Mouse (Mus musculus) hindbrain, postnatal 0 days (tissue): Measurements from ENCODE around the gene Adamts20. TPM values are rescaled to one million over a fixed set of nuclear protein-coding genes. Genes with fewer than 3 reads are reported as not detected.

Source experiments
- ATAC-seq: fragments of 200-750 bp; cut with Nextera tagmentation; 2 replicates; pipeline ENCODE4 v1.8.0; 2017; ENCODE audit warnings: mild to moderate bottlenecking, moderate TSS enrichment, moderate library complexity
- DNase-seq: peaks from one replicate; pipeline ENCODE4 v3.0.0-alpha.2; 2015; ENCODE audit warnings: low spot score
- H3K27ac ChIP-seq: fragments of 300-500 bp; sonication (generic); 2 replicates; pipeline ENCODE4 v1.5.1; 2014; ENCODE audit warnings: mild to moderate bottlenecking
- H3K27me3 ChIP-seq: fragments of 300-500 bp; sonication (generic); 2 replicates; pipeline ENCODE4 v1.6.1; 2014; ENCODE audit warnings: low read length, mixed read lengths; ENCODE audit not compliant: insufficient read depth
- H3K36me3 ChIP-seq: fragments of 300-500 bp; sonication (generic); 2 replicates; pipeline ENCODE4 v1.6.1; 2014; ENCODE audit warnings: low read length, mixed read lengths; ENCODE audit not compliant: insufficient read depth
- H3K4me1 ChIP-seq: fragments of 300-500 bp; sonication (generic); 2 replicates; pipeline ENCODE4 v1.6.1; 2014; ENCODE audit warnings: antibody characterized with exemption, low read length, mixed read lengths; ENCODE audit not compliant: insufficient read depth
- H3K4me2 ChIP-seq: fragments of 300-500 bp; sonication (generic); 2 replicates; pipeline ENCODE4 v1.6.1; 2014; ENCODE audit warnings: low read depth, mild to moderate bottlenecking, low read length, moderate library complexity, mixed read lengths
- H3K4me3 ChIP-seq: fragments of 300-500 bp; sonication (generic); 2 replicates; pipeline ENCODE4 v1.5.1; 2014; ENCODE audit warnings: low read length
- H3K9ac ChIP-seq: fragments of 300-500 bp; sonication (generic); replicated peaks from 2 replicates; pipeline ENCODE4 v1.6.1; 2014; ENCODE audit warnings: mild to moderate bottlenecking, low read length, moderate library complexity, mixed read lengths
- H3K9me3 ChIP-seq: fragments of 300-500 bp; sonication (generic); 2 replicates; pipeline ENCODE4 v1.6.1; 2016; ENCODE audit warnings: low read length, mixed read lengths
- CTCF ChIP-seq: IDR thresholded peaks from 2 replicates; pipeline ENCODE4 v1.5.1; 2016; ENCODE audit warnings: antibody characterized with exemption, control low read depth, low read depth
- WGBS: fragments of 180-500 bp; shearing (Covaris S2); extraction: QIAGEN DNeasy Blood & Tissue Kit; methylation state at CpG from one replicate; pipeline ENCODE4 v1.1.7; 2014; 5-methylcytosine and 5-hydroxymethylcytosine counted together
- polyA plus RNA-seq: library from polyadenylated mRNA; unstranded; fragments of >200 nt; fragmentation: Nextera tagmentation; extraction: Ambion mirVana; gene quantifications from 2 replicates; pipeline ENCODE4 v1.2.1, GENCODE M21; 2015
- total RNA-seq: library from RNA; depleted of rRNA; stranded (reverse); fragments of >200 nt; gene quantifications from 2 replicates; pipeline ENCODE4 v1.2.3, GENCODE M21; 2014

Adamts20 gene
- total and polyA plus RNA-seq, 2 experiments from 2014 or later = 3.4 to 10.6 TPM

DNA sequence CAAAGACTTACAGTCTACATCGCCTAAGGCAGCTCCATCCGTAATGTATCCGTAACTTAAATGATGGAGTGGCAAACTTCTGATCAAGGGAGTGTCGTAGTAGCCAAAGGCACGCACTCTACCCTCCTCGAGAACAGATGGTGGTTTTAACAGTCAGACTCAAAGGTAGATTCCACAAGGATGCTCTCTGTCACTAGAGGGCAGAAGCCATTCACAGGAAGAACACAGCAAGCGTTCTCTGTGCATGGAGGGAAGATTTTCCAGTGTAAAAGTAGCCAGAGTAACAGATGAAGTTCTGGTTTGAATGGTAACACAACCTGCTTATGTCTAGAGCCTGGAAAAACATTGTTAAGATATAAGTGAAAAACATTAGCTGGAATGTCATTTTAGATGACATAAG lies 92.7 kb downstream of the Adamts20 start:
- ATAC-seq (no peak), DNase-seq (peak; percentile 41)
- H3K36me3 ChIP-seq = no peaks in the 10 kb centered on the region
- no peak overlapping the region for H3K4me2 ChIP-seq
- no peak overlapping the region for H3K27ac ChIP-seq
- H3K9ac ChIP-seq = no peak overlapping the region
- WGBS = 74% methylated on average over 7 of the region's 7 CpGs
- H3K9me3 ChIP-seq = no peaks in the 10 kb centered on the region
- peak; percentile 68 for TF ChIP-seq CTCF
- H3K4me3 ChIP-seq = no peak overlapping the region
- H3K4me1 ChIP-seq = no peaks in the 10 kb centered on the region
- H3K27me3 ChIP-seq = no peaks in the 10 kb centered on the region

DNA sequence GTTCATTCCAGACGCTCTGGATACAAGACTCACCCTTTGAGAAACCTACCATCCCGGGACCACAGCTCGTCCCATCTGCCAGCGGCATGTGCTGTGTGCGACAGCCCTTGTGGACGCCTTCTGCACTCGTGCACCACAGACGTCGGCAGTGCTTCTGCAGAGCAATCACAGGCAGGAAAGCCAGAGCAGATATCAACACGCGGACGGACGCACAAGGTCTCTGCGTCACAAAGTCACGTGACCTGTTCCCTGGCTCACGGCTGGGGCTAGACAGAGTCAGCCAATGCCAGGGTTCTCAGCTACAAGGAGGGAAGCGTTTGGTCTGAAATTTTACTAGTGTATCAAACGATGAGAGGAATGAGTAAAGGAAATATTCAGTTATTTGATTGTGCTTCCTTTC lies 116.2 kb downstream of the Adamts20 start:
- no peak overlapping the region for H3K27ac ChIP-seq
- DNase-seq = no peak
- WGBS = 90% methylated on average over 18 of the region's 18 CpGs

DNA sequence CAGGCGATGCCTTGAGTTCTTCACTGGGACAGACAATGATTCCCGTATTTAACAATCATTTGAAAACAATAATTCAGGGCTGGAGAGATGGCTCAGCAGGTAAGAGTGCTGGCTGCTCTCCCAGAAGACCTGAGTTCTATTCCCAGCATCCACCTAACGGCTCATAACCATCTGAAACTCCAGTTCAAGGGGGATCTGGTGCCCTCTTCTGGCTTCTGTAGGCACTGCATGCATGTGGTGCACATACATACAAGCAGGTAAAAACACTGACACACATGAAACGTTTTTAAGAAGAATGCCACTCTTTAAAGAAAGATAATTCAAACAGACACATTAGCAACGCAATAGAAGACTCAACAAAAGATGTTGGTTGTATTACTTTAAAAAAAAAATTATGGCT lies 120.9 kb downstream of the Adamts20 start:
- peaks cover 13% of the 10 kb centered on the region; the same call in 1 of the 2 replicates for H3K36me3 ChIP-seq
- no peaks in the 10 kb centered on the region for H3K4me1 ChIP-seq
- 88% methylated on average over 5 of the region's 5 CpGs for WGBS
- H3K9ac ChIP-seq = no peak overlapping the region
- no peak overlapping the region for H3K27ac ChIP-seq
- H3K27me3 ChIP-seq = no peaks in the 10 kb centered on the region
- no peak overlapping the region for H3K4me3 ChIP-seq
- no peak for ATAC-seq
- TF ChIP-seq CTCF = peak; percentile 23; the same call in 1 of the 2 replicates
- no peaks in the 10 kb centered on the region for H3K9me3 ChIP-seq
- H3K4me2 ChIP-seq = no peak overlapping the region
- no peak for DNase-seq

More for the DNA sequence above, 116.2 kb downstream of the Adamts20 start:
- Histone ChIP-seq H3K4me1 (no peaks in the 10 kb centered on the region), H3K4me2 (no peak overlapping the region), H3K36me3 (peaks cover 8% of the 10 kb centered on the region; the same call in 1 of the 2 replicates), H3K9ac (no peak overlapping the region), H3K27me3 (no peaks in the 10 kb centered on the region), H3K9me3 (no peaks in the 10 kb centered on the region), H3K4me3 (no peak overlapping the region)
- ATAC-seq = no peak
- no peak for TF ChIP-seq CTCF

DNA sequence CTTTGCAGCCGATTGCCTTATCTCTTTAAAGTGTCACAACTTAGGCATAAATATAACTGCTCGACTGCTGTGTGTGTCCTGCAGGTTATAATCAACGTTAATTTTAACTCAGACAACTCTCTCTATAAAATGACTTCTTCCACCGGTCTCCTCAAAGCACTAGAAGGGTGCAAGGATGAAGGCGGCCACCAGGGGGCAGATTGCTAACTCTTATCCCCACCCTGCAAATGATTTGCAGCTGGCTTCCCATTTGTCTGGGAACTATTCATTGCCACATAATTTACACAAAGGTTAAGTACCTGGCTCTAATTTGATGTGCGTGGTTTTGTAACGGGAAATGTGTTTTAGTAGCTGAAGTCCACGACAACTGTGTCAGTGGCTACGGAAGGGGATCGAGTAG lies 122.9 kb downstream of the Adamts20 start:
- Histone ChIP-seq H3K4me2 (no peak overlapping the region), H3K4me1 (no peaks in the 10 kb centered on the region), H3K27ac (no peak overlapping the region), H3K9ac (no peak overlapping the region), H3K36me3 (peaks cover 13% of the 10 kb centered on the region; the same call in 1 of the 2 replicates), H3K9me3 (no peaks in the 10 kb centered on the region), H3K4me3 (no peak overlapping the region), H3K27me3 (no peaks in the 10 kb centered on the region)
- peak; percentile 46 for DNase-seq
- no peak for ATAC-seq
- TF ChIP-seq CTCF = peak; percentile 78
- 64% methylated on average over 10 of the region's 10 CpGs for WGBS

DNA sequence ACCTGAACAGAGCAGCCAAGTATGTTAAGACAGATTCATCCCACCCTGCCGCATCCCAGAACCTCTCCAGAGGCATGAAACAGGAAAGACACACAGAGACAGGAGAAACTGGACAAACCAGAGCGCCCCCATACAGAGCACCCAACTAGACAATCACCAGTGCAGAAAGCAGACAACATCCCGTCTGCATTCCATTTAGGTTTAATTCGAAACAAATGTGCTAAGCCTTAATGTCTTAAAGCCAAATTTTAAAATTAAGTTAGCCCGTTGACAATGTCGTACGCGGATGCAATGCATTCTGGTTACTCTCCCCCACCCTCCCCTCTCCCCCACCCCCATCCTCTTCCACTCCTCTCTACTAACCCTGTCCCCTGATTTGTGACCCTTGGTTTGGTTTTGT lies 126.2 kb downstream of the Adamts20 start:
- Histone ChIP-seq H3K27me3 (no peaks in the 10 kb centered on the region), H3K4me2 (no peak overlapping the region), H3K4me3 (no peak overlapping the region), H3K4me1 (no peaks in the 10 kb centered on the region), H3K9me3 (no peaks in the 10 kb centered on the region), H3K9ac (no peak overlapping the region), H3K36me3 (peaks cover 4% of the 10 kb centered on the region; the same call in 1 of the 2 replicates), H3K27ac (no peak overlapping the region)
- WGBS = 93% methylated on average over 8 of the region's 8 CpGs
- no peak for TF ChIP-seq CTCF
- no peak for DNase-seq
- ATAC-seq = no peak

DNA sequence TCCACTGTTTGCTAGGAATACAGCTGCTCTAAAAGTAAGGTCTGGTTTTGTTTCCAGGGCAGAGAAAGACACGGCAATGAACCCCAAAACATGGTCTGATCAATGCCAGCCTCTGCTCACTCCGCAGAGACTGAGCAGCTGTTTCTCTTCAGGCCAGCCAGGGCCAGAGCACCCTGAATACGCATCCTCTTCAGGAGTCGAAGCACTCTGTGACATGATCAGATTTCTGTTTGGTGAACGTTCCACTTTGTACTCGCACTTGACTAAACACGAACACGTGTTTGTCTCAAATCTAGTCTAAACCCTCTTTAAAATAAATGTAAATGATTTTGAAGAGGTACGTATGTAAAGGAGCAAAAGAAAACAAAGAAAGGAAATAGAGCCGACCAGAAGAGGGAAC lies 130.6 kb downstream of the Adamts20 start:
- Histone ChIP-seq H3K36me3 (no peaks in the 10 kb centered on the region), H3K27me3 (no peaks in the 10 kb centered on the region), H3K4me3 (no peak overlapping the region), H3K9ac (no peak overlapping the region), H3K27ac (no peak overlapping the region), H3K9me3 (no peaks in the 10 kb centered on the region), H3K4me2 (no peak overlapping the region), H3K4me1 (no peaks in the 10 kb centered on the region)
- no peak for DNase-seq
- WGBS = 66% methylated on average over 10 of the region's 10 CpGs
- TF ChIP-seq CTCF = no peak
- ATAC-seq = no peak

DNA sequence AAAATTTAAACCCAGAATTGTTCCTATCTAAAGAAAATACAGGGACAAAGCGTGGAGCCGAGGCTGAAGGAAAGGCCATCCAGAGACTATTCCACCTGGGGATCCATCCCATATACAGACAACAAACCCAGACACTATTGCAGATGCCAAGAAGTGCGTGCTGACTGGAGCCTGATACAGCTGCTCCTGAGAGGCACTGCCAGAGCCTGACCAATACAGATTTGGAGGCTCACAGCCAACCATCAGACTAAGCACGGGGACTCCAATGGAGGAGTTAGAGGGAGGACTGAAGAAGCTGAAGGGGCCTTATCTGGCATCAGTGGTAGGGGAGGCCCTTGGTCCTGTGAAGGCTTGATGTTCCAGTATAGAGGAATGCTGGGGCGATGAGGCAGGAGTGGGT lies 138.6 kb downstream of the Adamts20 start:
- ATAC-seq (no peak), DNase-seq (no peak)
- Histone ChIP-seq H3K4me3 (no peak overlapping the region), H3K36me3 (no peaks in the 10 kb centered on the region), H3K4me2 (no peak overlapping the region), H3K27me3 (no peaks in the 10 kb centered on the region), H3K4me1 (0 out of 2 replicates have a peak, but pooled peaks cover 3% of the 10 kb centered on the region), H3K9ac (no peak overlapping the region), H3K9me3 (no peaks in the 10 kb centered on the region), H3K27ac (no peak overlapping the region)
- WGBS = 70% methylated on average over 5 of the region's 5 CpGs
- TF ChIP-seq CTCF = no peak
